Mouse (Mus musculus) cerebellum, adult (tissue): ENCODE data around the gene M1ap.
A peak's percentile ranks its signal among the peaks of the same experiment; 100 is the strongest.

Experiments used
- ATAC-seq: cut with Nextera tagmentation; 2 replicates; pipeline ENCODE4 v1.9.2; 2017; ENCODE audit warnings: mild to moderate bottlenecking, moderate library complexity, mixed read lengths; ENCODE audit not compliant: insufficient number of reproducible peaks, low FRiP score, low TSS enrichment

M1ap gene

DNA sequence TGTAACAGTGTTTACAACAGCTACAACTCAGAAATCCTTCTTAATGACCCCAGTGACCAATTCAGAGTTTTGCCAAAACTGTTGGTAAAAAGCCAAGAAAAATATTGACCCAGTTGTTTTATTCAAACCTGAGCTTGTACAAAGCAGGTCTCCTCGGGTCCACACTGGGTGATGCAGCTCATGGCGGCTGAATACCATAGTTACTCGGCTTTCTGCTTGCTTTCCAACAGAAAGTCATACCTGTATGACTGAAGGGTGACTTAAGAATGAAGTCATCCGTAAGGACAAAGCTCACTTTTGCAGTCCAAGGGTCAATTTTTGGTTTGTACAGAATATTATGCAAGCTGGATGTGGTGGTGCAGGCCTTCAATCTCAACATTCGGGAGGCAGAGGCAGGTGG lies 19.1 kb upstream of the M1ap start:
- ATAC-seq, result no peak

DNA sequence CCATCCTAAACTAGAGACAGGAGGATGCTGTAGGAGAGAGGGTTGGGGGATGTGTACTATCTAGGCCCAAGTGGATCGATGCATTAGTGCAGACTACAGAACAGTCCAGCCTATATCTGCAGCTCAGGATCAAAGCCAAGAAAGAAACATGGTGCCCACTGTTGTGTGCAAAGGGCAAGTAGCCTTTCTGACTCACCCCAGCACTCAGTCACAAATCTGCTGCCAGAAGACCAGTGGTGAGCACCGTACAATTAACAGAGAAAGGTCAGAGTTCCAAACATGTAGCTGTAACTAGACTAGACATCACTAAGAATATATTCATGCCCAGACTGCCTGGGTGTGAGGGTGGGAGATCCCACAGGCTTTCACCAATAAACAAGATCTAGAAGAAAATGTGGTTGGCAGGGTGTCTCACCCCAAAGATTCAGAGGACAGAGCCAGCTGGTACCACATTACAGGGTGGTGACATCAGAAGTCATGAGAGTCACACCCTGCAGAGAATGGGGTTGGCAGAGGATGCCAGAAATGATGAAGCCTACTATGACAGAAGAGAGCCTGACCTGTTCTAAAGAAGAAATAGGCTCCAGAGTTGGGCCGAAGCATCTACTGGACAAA lies 12.0 kb upstream of the M1ap start:
- no peak for ATAC-seq

DNA sequence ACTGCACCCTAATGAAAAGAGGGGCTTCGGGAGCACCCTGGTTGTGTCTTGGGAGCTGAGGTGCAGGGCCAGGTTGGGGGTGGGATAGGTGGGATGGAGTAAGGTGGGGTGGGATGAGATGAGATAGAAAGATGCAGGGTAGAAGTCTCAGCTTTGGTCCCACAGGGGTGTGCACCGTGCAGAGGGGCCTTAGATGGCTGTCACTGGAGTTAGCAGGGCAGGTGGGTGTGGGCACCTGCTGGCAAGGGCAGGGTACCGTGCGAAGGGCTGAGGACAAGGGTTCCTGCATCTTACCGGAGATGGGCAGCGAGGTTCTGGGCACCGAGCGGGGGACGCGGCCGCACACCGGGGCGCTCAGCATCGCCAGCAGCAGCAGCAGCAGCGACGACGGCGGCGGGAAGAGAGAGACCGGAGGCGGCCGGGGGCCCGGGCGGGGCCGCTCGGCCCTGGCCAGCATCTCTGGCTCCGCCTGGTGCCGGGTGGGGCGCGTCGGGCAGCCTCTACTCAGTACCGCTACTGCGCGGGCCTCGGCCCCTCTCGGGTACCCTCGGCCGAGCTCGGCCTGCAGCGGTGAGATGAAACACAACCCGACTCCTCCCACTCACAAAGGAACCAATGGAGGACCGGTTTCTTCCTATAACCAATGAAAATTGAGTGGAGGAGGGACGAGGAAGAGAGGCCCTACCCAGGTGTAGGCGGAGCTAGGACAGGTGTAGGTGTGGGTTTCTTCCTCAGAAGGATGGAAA lies 7.4 kb upstream of the M1ap start, which contains the start of gene Sema4f:
Gene Sema4f, minus strand, starts transcription at position 603 of the 746 bp plus-strand sequence.
- peak; percentile 100 for ATAC-seq

DNA sequence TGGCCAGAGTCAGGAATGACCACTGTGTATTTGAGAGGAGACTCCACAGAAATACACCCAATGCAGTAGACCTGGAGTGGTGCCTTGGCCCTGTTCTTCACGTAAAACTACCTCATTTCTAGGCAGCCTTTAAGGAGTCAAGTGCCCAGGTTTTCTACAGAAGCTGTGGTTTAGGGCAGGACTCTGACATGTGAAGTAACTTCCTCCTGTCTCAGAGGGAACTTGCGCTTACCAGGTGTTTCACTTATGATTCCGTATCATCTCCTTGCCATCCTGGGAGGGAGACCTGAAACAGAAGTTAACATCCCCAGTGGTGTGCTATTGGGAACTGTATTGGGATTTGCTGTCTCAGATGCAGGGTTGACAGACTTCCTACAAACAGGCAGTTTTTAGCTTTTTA lies 5.9 kb upstream of the M1ap start:
- ATAC-seq, result no peak

DNA sequence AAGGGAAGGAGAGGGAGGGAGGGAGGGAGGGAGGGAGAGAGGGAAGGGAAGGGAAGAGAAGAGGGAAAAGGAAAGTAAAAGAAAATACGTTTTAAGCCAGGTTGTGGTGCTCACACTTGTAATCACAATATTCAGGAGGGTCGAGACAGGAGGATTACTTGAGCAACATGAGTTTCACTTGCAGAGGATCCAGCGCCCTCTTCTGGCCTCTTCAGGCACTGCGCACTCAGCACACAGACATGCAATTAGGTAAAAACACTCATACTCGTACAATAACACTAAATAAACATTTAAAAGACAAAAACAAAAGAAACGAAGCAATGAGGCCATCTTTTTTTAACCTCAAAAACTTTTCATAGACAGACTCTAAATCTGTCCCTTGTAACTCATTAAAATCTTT lies 952 bp upstream of the M1ap start:
- ATAC-seq, result no peak

DNA sequence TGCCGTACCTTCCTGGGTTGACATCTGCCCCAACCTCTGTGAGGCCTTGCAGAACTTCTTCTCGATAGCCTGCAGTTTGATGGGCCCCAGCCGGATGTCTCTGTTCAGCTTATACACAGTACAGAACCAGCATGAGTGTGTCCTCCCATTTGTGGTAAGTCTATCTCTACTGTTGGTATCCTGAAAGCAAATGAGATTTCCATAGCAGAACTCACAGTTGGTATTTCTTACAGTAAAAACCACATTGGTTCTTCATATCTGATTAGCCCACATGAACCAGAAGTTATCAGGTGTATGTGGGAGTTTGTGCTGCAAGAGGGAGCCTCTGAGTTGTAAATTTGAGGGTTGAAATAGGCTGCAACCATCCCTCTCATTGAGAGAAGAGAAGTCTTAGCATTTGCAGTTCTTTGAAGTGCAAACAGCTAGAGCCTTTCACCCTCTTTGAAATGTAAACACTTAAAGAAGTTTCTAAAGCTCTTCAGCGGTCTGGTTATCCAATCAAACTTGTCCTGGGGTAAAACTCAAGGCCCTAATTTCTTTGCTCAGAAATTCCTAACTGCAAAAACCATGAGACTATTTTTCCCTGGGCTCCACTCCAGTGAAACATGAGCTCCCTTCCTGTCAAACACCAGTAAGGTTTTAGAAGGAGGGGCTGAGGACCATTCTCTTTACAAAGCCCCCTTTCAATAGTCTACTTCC lies 10.0 kb downstream of the M1ap start:
- no peak for ATAC-seq

DNA sequence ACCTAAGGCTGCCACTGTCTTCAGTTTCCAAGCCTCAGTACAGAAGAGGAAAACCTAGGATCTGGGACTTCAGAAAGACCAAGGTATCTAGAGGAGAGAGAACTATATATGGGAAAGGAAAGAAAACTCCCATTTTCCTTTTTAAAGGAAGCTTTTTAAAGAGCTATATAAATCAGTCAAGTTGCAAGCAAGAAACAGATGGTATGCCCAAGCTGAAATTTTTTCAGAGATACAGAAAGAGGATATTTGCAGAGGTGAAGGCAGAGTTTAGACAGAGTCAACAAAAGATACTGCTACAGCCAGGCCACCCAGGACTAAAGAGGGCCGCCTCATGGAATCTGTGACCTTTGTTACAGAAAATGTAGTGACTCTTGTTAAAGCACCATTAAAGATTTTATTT lies 15.0 kb downstream of the M1ap start:
- no peak for ATAC-seq

DNA sequence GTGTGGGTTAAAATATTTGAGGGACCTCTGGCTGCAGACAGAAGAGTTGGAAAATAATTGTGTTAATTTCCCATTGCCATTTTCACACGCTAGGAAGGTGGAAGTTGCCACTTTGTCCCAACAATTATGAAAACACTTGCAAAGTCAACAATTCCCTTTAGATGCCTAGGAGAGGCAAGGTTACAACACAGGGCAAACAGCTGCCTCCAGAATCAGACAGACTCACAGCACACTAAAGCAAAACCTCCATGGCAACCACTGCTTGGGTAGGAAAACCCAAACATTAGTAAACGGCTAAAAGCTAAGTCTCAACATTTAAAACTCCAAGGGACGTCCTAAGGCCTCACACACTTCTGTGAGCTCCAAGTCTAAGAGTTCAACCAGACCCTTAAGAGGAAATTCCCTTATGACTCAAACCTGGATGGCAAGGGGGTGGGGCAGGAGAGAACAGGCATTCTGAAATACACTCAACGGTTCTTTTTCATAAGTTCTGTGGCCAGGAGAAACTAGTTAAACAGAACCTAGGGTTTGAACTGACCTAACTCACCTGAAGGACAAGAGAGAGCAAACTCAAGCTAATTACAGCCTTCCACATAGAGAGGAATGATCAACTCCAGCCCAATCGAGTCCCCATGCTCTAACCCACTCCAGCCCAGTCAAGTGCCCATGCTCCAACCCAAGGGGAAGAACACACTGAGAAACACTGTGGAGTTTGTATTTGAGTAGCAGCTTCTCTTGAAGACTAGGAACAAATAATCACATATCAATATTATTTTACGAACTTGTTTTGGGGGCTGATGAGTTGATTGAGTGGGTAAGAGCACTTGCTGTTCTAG lies 22.8 kb downstream of the M1ap start:
- ATAC-seq, result no peak

DNA sequence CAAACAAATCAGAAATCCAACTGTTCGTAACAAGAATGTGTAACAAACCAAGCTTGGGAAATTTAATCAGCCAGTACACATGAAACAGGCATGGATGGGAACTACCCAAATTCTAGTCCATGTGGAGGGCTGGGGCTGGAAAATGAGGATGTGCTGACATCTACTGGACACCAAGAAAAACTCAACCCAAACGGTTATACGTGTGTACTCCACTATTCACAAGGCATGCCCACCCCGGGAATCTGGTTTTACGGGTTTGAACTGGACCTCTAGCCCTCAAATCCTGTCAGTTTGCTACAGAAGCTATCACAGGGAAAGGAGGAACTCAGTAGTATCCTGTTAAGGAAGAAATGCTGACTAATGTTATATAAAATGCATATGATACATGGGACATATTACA lies 24.3 kb downstream of the M1ap start:
- ATAC-seq, result peak; percentile 82; the same call in 1 of the 2 replicates

DNA sequence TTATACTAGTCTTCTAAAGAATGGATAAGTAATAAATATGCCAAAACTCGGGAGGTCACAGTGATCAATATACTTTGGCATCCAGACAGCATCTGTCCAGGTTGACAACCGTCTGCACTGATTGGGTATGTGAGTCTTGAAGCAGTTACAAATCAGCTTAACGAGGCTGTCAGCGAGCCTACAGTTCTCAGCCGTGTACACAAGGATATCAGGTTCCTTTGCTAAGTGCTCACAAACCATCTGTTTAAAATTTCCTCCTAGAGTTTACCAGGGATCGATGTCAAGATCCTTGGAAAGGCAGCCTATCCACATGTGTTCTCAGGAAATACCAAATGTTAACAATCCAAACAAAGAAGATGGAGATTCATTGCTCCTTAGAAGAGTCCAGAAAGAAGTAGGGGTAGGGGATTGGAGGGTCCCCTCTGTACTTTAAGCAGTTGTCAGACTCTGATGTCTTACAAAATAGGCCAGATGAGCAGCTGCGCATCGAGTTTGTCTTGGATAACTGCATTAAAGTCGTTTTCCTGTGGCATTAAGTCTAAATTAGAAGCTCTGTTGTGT lies 40.8 kb downstream of the M1ap start:
- no peak for ATAC-seq

DNA sequence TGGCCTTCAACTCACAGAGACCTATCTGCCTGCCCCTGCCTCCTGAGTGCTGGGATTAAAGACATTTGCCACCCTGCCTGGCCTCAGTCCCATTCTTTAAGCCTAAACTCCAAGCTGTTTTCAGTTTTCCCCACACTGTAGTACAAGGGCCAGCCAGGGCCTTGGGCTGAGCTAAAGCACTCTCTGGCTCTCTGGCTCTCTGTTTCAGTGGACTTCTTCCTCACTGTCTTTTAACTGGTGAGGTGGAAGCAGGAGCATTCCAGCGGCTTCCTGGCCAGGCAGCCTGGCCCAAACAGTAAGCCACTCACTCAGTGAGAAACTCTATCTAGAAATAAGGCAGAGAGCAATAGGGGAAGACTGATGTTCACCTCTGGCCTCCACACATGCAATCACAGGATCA lies 47.0 kb downstream of the M1ap start:
- ATAC-seq, result no peak

DNA sequence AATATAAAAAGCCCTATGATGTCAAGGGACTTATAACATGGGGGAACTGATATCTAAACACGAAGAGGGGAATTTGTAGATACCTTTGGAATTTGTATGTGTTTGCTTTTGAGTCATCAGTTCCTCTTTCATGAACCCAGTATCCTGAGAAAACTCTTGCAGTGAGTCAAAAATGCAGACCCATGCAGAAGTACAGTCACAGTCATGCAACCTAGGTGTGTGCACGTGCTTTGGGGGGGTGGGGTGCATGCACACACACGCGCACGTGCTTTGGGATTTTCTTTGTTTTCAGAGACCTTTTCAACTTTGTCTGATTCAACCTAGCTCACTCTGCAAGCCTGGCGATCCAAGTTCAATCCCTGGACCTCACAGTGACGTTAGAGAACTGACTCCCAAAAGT lies 47.7 kb downstream of the M1ap start:
- ATAC-seq, result no peak

DNA sequence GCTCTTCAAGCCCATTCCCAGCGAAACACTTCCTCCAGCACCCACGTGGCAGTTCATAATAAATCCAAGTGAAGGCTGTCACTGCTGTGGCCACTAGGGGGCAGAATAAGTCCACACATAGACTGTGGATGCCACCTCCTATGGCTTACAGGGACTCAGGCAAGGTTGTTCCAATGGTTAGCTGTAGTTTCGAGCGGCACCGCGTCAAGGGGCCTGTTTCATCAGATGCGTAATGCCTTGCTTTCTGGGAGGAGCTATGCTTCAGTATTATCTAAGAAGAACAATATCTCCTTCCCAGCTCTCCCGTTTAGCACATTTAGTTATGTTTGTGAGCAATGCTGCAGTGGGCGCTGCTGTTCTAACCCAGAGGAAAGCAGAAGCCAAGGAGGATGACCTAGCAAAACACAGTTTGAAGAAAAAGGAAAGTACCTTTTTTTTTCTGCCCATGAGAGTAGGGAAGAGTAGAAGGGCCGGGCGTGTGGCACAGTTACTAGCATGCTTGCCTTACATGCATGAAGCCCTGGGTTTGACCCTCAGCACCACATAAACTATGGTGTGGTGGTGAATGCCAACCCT lies 50.1 kb downstream of the M1ap start:
- peak; percentile 97 for ATAC-seq

DNA sequence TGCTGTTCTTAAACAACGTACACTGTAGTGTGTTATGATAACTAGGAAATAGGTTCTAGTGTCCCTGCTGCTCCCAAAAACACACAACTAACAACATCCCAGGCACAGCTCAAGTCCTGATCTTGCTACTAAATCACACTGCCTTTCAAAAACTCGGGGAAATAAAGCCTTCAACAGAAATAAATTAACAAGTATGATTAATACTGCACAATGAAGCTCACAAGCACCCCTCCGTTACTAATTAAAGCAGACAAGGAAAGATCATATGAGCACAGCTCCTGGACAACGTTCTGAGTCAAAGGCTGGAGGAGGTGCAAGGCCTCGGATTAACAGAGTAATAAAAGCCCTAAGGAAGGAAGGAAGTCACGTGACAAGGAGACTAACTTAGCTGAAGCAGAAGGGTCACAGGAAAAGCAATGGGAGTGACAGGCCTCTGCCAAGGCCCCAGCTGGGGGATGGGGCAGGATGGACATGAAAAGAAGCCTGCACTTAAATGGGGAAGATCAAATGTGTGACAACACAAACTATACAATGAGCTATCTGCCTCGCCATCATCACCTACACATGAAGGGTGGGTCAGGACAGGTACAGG lies 50.9 kb downstream of the M1ap start:
- no peak for ATAC-seq

DNA sequence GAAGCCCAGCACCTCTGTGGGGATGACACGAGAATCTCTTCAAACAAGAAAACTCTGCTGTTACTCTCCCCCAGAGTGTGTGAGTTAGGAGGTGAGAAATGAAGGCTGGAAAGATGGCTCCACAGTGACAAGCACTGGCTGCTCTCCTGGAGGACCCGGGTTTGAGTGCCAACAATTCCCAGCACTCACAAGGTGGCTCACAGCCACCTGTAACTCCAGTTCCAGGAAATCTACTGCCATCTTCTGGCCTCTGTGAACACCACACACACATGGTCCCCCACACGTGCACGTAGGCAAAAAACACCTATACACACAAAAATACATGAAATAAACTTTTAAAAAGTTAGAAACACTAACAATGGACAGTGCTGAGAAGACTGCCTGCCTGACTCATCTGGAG lies 51.6 kb downstream of the M1ap start:
- no peak for ATAC-seq

DNA sequence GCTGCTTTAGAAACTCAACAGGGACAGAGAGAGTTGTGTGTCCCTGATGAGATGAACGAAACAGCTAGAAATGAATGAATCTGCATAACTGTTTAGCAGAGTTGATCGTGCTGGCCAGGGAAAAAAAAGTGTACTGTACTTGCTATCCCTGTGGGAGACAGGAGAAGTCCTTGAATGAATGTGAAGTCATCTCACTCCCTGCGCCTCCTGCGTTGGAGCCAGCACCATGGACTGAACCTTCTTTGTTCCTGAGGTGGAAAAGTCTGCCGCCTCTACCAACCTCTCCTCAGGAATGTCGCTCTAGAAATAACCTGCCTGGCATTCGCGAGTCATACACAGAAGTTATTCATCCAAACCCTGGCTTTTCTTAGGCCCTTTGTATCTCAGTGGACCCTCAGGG lies 53.3 kb downstream of the M1ap start:
- no peak for ATAC-seq

DNA sequence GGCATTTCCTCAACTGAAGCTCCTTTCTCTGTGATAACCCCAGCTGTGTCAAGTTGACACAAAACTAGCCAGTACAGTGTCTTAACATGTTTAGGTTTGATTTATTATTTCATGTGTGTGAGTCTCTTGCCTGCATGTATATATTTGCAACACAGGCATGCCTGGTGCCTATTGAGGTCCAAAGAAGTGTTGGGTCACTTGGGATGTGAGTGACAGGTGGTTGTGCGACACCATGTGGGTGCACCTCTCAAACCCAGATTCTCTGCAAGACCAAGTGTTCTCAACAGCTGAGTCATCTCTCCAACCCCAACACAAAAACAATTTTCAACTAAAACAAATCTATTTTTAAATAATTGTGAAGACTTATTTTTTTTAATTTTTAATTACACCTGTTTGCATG lies 56.4 kb downstream of the M1ap start:
- no peak for ATAC-seq

DNA sequence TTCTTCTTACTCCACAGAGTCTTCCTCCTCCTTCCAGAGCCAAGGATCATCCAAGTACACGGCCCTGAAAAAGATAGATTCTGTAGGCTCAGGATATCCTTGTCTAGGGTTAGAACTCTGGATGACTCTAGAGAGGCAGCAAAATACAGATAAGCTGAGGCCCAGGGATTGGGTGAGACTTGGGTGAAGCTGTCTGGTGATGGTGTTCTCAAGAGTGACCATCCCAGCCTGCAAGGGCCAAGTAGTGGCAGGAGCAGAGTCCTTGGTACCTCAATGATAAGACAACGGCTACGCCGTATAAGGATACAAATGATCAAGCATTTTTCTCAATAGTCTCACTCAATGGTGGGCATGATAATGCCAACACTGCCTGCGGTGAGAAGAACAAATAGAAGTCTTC lies 57.1 kb downstream of the M1ap start:
- ATAC-seq, result no peak

DNA sequence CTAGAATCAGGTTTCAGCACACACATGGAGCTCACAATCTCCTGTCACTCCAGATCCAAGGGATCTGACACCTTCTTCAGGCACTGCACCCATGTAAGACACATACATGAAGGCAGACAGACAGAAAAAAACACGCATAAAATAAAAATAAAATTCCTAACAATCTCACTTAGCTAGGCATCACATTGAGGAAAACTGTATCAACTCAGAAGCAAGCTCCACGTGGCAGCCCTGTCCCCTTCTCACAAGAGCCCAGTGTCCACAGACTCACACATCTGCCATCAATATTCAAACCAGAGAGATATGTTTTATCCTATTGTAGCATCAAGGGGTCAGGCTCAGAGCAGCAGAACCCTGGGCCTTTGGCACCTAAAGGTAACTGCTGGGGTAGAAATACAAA lies 57.6 kb downstream of the M1ap start:
- no peak for ATAC-seq

DNA sequence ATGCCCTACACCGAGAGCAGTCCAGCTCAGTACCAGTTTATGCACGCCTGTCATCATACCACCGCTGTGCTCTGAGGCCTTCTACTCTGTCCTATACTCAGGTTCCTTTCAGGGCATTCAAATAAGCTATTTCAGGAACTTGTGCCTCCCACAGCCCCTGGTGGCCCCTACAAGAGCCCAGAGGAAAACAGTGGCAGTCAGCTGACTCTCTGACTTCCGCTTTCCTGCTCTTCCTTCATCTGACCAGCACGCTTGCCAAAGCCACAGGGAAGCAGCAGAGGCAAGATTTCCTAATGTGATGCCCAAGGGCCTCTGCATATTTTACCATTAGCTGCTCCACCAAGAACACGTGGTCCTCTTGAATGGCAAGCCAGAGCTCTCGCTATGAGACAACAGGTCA lies 58.2 kb downstream of the M1ap start:
- no peak for ATAC-seq
